Mouse (Mus musculus) MEL (cell line): ENCODE data around the gene Dhrs1. TPM values are rescaled to one million over a fixed set of nuclear protein-coding genes. Genes with fewer than 3 reads are reported as not detected.

Source experiments
- DNase-seq: peaks from one replicate; pipeline ENCODE4 v3.0.0; 2011; ENCODE audit warnings: low read depth, low spot score
- H3K27ac ChIP-seq: 2 replicates; pipeline ENCODE4 v1.5.1; 2012; ENCODE audit warnings: low read depth, mild to moderate bottlenecking, control low read depth, low read length, moderate library complexity; ENCODE audit not compliant: control insufficient read depth
- H3K27me3 ChIP-seq, 2 experiments: fragments of 150-350 bp in 1 of 2; sonication (generic) in 1 of 2; 2 replicates each; pipeline ENCODE4 v1.6.1; 2012; ENCODE audit warnings: low read length in 2 of 2, mild to moderate bottlenecking in 2 of 2, improper control_type of control experiment in 1 of 2, moderate library complexity in 1 of 2; ENCODE audit not compliant: insufficient read depth in 2 of 2, control insufficient read depth in 1 of 2
- H3K36me3 ChIP-seq, 2 experiments: 2 replicates each; pipeline ENCODE4 v1.6.1; 2012 to 2014; ENCODE audit warnings: low read length in 2 of 2, improper control_type of control experiment in 1 of 2, inconsistent platforms in 1 of 2, mild to moderate bottlenecking in 1 of 2; ENCODE audit not compliant: insufficient read depth in 2 of 2, control insufficient read depth in 1 of 2
- H3K4me1 ChIP-seq, 2 experiments: fragments of 150-350 bp in 1 of 2; sonication (generic) in 1 of 2; 2 replicates each; pipeline ENCODE4 v1.6.1; 2012; ENCODE audit warnings: low read length in 2 of 2, improper control_type of control experiment in 1 of 2, mild to moderate bottlenecking in 1 of 2; ENCODE audit not compliant: insufficient read depth in 2 of 2, control insufficient read depth in 1 of 2
- H3K4me3 ChIP-seq, 2 experiments: fragments of 150-350 bp in 1 of 2; sonication (generic) in 1 of 2; 2 replicates each; pipeline ENCODE4 v1.5.1; 2012; ENCODE audit warnings: low read depth in 2 of 2, low read length in 2 of 2, mild to moderate bottlenecking in 2 of 2, moderate library complexity in 2 of 2, control low read depth in 1 of 2, improper control_type of control experiment in 1 of 2; ENCODE audit not compliant: control insufficient read depth in 1 of 2, insufficient read depth in 1 of 2
- H3K79me2 ChIP-seq: 2 replicates; pipeline ENCODE4 v1.6.1; 2012; ENCODE audit warnings: mild to moderate bottlenecking, low read length, moderate library complexity; ENCODE audit not compliant: control insufficient read depth, poor library complexity, insufficient read depth
- H3K9ac ChIP-seq: 2 replicates; pipeline ENCODE4 v1.6.1; 2012; ENCODE audit warnings: low read depth, mild to moderate bottlenecking, control low read depth, low read length, moderate library complexity; ENCODE audit not compliant: control insufficient read depth, poor library complexity, severe bottlenecking
- H3K9me3 ChIP-seq: fragments of 150-350 bp; sonication (generic); replicated peaks from 2 replicates; pipeline ENCODE4 v1.6.1; 2012; ENCODE audit warnings: mild to moderate bottlenecking, low read length, improper control_type of control experiment, moderate library complexity; ENCODE audit not compliant: insufficient read depth
- BHLHE40 ChIP-seq: IDR thresholded peaks from 2 replicates; pipeline ENCODE4 v1.6.1; 2012; ENCODE audit warnings: low read depth, mild to moderate bottlenecking, inconsistent platforms, low read length, improper control_type of control experiment, borderline replicate concordance
- CHD1 ChIP-seq: IDR thresholded peaks from 2 replicates; pipeline ENCODE4 v1.6.1; 2012; ENCODE audit warnings: low read depth, mild to moderate bottlenecking, inconsistent platforms, low read length, improper control_type of control experiment
- CHD2 ChIP-seq: IDR thresholded peaks from 2 replicates; pipeline ENCODE4 v1.6.1; 2011; ENCODE audit warnings: low read length, improper control_type of control experiment
- CTCF ChIP-seq, 3 experiments: IDR thresholded peaks in 2 of 3; conservative IDR thresholded peaks in 1 of 3; 2 replicates each; pipeline ENCODE4 v1.5.1; 2011 to 2012; ENCODE audit warnings: low read length in 3 of 3, low read depth in 2 of 3, mild to moderate bottlenecking in 2 of 3, improper control_type of control experiment in 1 of 3, inconsistent platforms in 1 of 3, mixed read lengths in 1 of 3, moderate library complexity in 1 of 3; ENCODE audit not compliant: control insufficient read depth in 1 of 3, insufficient read depth in 1 of 3, poor library complexity in 1 of 3, severe bottlenecking in 1 of 3
- ELF1 ChIP-seq: IDR thresholded peaks from 2 replicates; pipeline ENCODE4 v1.6.1; 2014; ENCODE audit warnings: low read depth, mild to moderate bottlenecking, inconsistent platforms, low read length, improper control_type of control experiment, moderate library complexity
- ETS1 ChIP-seq: IDR thresholded peaks from 2 replicates; pipeline ENCODE4 v1.6.1; 2012; ENCODE audit warnings: low read depth, mild to moderate bottlenecking, inconsistent platforms, low read length, improper control_type of control experiment, moderate library complexity
- GABPA ChIP-seq: IDR thresholded peaks from 2 replicates; pipeline ENCODE4 v1.6.1; 2012; ENCODE audit warnings: low read depth, mild to moderate bottlenecking, inconsistent platforms, low read length, improper control_type of control experiment, moderate library complexity
- GATA1 ChIP-seq: IDR thresholded peaks from 2 replicates; pipeline ENCODE4 v1.6.1; 2011; ENCODE audit warnings: low read depth, low read length, improper control_type of control experiment
- HCFC1 ChIP-seq: IDR thresholded peaks from 2 replicates; pipeline ENCODE4 v1.6.1; 2012; ENCODE audit warnings: low read depth, mild to moderate bottlenecking, inconsistent platforms, low read length, improper control_type of control experiment, moderate library complexity
- MAFK ChIP-seq: IDR thresholded peaks from 2 replicates; pipeline ENCODE4 v1.6.1; 2011; ENCODE audit warnings: low read depth, mild to moderate bottlenecking, low read length, improper control_type of control experiment, borderline replicate concordance
- MAZ ChIP-seq: IDR thresholded peaks from 2 replicates; pipeline ENCODE4 v1.6.1; 2012; ENCODE audit warnings: low read depth, mild to moderate bottlenecking, inconsistent platforms, low read length, improper control_type of control experiment
- MEF2A ChIP-seq: IDR thresholded peaks from 2 replicates; pipeline ENCODE4 v1.6.1; 2014; ENCODE audit warnings: low read depth, mild to moderate bottlenecking, inconsistent platforms, low read length, improper control_type of control experiment; ENCODE audit not compliant: poor library complexity, insufficient replicate concordance, severe bottlenecking; ENCODE audit errors: extremely low read depth
- NELFE ChIP-seq: IDR thresholded peaks from 2 replicates; pipeline ENCODE4 v1.6.1; 2011; ENCODE audit warnings: low read depth, low read length, improper control_type of control experiment
- RCOR1 ChIP-seq: IDR thresholded peaks from 2 replicates; pipeline ENCODE4 v1.6.1; 2012; ENCODE audit warnings: low read depth, mild to moderate bottlenecking, inconsistent platforms, low read length, improper control_type of control experiment
- UBTF ChIP-seq: IDR thresholded peaks from 2 replicates; pipeline ENCODE4 v1.6.1; 2012; ENCODE audit warnings: low read depth, mild to moderate bottlenecking, inconsistent platforms, low read length, improper control_type of control experiment, moderate library complexity, borderline replicate concordance; ENCODE audit not compliant: insufficient read depth
- USF1 ChIP-seq: IDR thresholded peaks from 2 replicates; pipeline ENCODE4 v1.6.1; 2014; ENCODE audit warnings: low read depth, mild to moderate bottlenecking, inconsistent platforms, low read length, improper control_type of control experiment, moderate library complexity
- ZNF384 ChIP-seq: IDR thresholded peaks from 2 replicates; pipeline ENCODE4 v1.6.1; 2012; ENCODE audit warnings: low read depth, mild to moderate bottlenecking, inconsistent platforms, low read length, improper control_type of control experiment
- polyA plus RNA-seq, 2 experiments: library from polyadenylated mRNA; stranded (reverse) in 1 of 2; unstranded in 1 of 2; fragments of >175 nt in 1 of 2; fragments of >200 nt in 1 of 2; gene quantifications; 2 replicates each; pipeline versions ENCODE4 v1.2.1 to v1.2.4; 2012; ENCODE audit warnings: low replicate concordance in 2 of 2, low read depth in 1 of 2; ENCODE audit not compliant: insufficient read length in 2 of 2, insufficient read depth in 1 of 2, missing spikeins in 1 of 2
- total RNA-seq: library from RNA; depleted of rRNA; stranded (reverse); fragments of 300-350 nt; gene quantifications from 2 replicates; pipeline ENCODE4 v1.2.3, GENCODE M21; 2012

Gene Dhrs1
- total and polyA plus RNA-seq, 3 experiments = 20.0 to 48.8 TPM; not detected in 1

GRCm38 (mm10) chr14:55721076-55721475, 24.4 kb downstream of the Dhrs1 start (continued):
- TF ChIP-seq UBTF (no peak), CHD2 (no peak), ZNF384 (no peak)

- no peaks in the 10 kb centered on the region for H3K27me3 ChIP-seq
- H3K4me1 ChIP-seq = peaks cover 11 to 12% of the 10 kb centered on the region in 2 experiments
- no peak for DNase-seq
- H3K9me3 ChIP-seq = no peaks in the 10 kb centered on the region
- H3K9ac ChIP-seq = no peak overlapping the region
- no peak overlapping the region for H3K27ac ChIP-seq
- peaks cover 2% of the 10 kb centered on the region; the same call in 1 of the 2 replicates for H3K79me2 ChIP-seq
- TF ChIP-seq ZNF384 (no peak), NELFE (no peak), RCOR1 (no peak), MAFK (no peak), MEF2A (no peak), HCFC1 (no peak), GATA1 (no peak)
- no peak overlapping the region for H3K4me3 ChIP-seq
- H3K36me3 ChIP-seq = peaks cover 0 to 14% of the 10 kb centered on the region in 2 experiments; a peak in 2 of 4 replicates
Measured at GRCm38 (mm10) chr14:55720666-55721065, 24.8 kb downstream of the Dhrs1 start.

DNA sequence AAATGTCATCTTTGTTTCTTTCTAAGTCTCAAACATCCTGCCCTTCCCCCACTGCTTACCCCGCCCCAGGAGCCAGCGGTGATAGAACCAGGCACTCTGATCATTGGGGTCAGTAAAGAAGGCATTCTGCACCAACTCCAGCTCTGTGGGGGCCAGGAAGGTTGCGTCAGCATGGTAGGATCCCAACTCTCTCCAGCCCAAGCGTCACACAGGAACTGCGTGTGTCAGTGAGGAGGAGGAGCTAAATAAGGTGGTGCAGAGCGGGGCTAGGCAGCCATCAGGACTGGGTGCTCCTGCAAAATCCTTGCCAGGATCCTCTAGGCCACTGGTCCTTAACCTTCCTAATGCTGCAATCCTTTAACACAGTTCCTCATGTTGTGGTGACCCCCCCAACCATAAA, 25.8 kb downstream of the Dhrs1 start:
- H3K27ac ChIP-seq = no peak overlapping the region
- TF ChIP-seq ELF1 (no peak), ETS1 (no peak), CTCF (IDR thresholded peaks at IDR 0.05 in 2 of 3, conservative IDR thresholded peaks at IDR 0.05 in 1 of 3; ENCODE audit: control insufficient read depth in 1 of 3, insufficient read depth in 1 of 3, low read depth in 2 of 3, low read length in 3 of 3, poor library complexity in 1 of 3, severe bottlenecking in 1 of 3) (no peak), CHD2 (no peak), GABPA (no peak), USF1 (no peak), BHLHE40 (no peak), MAZ (no peak), CHD1 (no peak)
- DNase-seq = no peak
- H3K27me3 ChIP-seq = no peaks in the 10 kb centered on the region
- peaks cover 11 to 15% of the 10 kb centered on the region in 2 experiments for H3K4me1 ChIP-seq
- peaks cover 2% of the 10 kb centered on the region; the same call in 1 of the 2 replicates for H3K79me2 ChIP-seq
- no peak overlapping the region for H3K9ac ChIP-seq
- peaks cover 0 to 18% of the 10 kb centered on the region in 2 experiments; a peak in 2 of 4 replicates for H3K36me3 ChIP-seq
- H3K9me3 ChIP-seq = no peaks in the 10 kb centered on the region
- H3K4me3 ChIP-seq = no peak overlapping the region
